In genomic region chr12:44601410-44602149, GRCm38 (mm10) we compare ENCODE assay signal across 8 mouse cellular contexts.
DNase-seq lines count a peak whose midpoint lies in the region; ATAC-seq and TF ChIP-seq lines count a peak whose summit lies in the region.

No protein-coding gene starts in this region.

- no peak overlapping the region for H3K4me3 ChIP-seq in liver, embryonic 12.5 days
- H3K4me3 ChIP-seq in cerebellum, adult 2 months (replicated peaks; ENCODE audit: insufficient read depth, low read depth, low read length) = no peak overlapping the region
- H3K4me3 ChIP-seq in hindbrain, embryonic 15.5 days = no peak overlapping the region
- H3K4me3 ChIP-seq in midbrain, postnatal 0 days (ENCODE audit: low read depth, low read length) = no peak overlapping the region
- H3K4me3 ChIP-seq in testis, adult 2 months (ENCODE audit: control insufficient read depth, low read depth, low read length) = no peak overlapping the region; the same call in 1 of the 2 replicates

- no peak for ATAC-seq in liver, embryonic 12.5 days
- ATAC-seq in hindbrain, embryonic 15.5 days (ENCODE audit: low FRiP score, low read depth) = peak; percentile 75; the same call in 1 of the 2 replicates
- peak; percentile 42; the same call in 1 of the 2 replicates for ATAC-seq in midbrain, postnatal 0 days (ENCODE audit: low FRiP score)

- DNase-seq in liver = peak; percentile 60
- peak; percentile 45 to 66 for DNase-seq in cerebellum, adult 2 months
- DNase-seq in forelimb bud, embryonic 11.5 days (ENCODE audit: low read depth, low spot score) = peak; percentile 72
- DNase-seq in left cerebral cortex, postnatal 25 days (ENCODE audit: low spot score in 2 of 2) = peak; percentile 56 to 60
- DNase-seq in midbrain, postnatal 0 days (ENCODE audit: low spot score) = peak; percentile 87

- intact Hi-C loops in left cerebral cortex, postnatal 25 days (cut with DNase I) = loop anchor here (2.0 to 5.0 kb wide), 2 partner anchors 571 to 783 kb away; no protein-coding TSS in a partner anchor

- no peak for TF ChIP-seq POLR2A in cerebellum, adult 2 months (IDR thresholded peaks at IDR 0.05; ENCODE audit: borderline replicate concordance, insufficient read depth, low read length)
- TF ChIP-seq POLR2A in testis, adult 2 months (IDR thresholded peaks at IDR 0.05; ENCODE audit: control insufficient read depth, low read depth, low read length) = no peak

- H3K9me3 ChIP-seq in liver, embryonic 12.5 days (replicated peaks) = no peaks in the 10 kb centered on the region
- H3K9me3 ChIP-seq in hindbrain, embryonic 15.5 days = no peaks in the 10 kb centered on the region
- H3K9me3 ChIP-seq in midbrain, postnatal 0 days (ENCODE audit: low read length) = no peaks in the 10 kb centered on the region

- H3K4me1 ChIP-seq in liver, embryonic 12.5 days = no peaks in the 10 kb centered on the region
- H3K4me1 ChIP-seq in cerebellum, adult 2 months (ENCODE audit: control insufficient read depth, insufficient read depth, low read length) = no peaks in the 10 kb centered on the region
- no peaks in the 10 kb centered on the region for H3K4me1 ChIP-seq in hindbrain, embryonic 15.5 days (replicated peaks)
- no peaks in the 10 kb centered on the region for H3K4me1 ChIP-seq in midbrain, postnatal 0 days (ENCODE audit: insufficient read depth, low read length)
- H3K4me1 ChIP-seq in testis, adult 2 months (ENCODE audit: control insufficient read depth, insufficient read depth, low read length) = no peaks in the 10 kb centered on the region; the same call in 1 of the 2 replicates

- H3K27ac ChIP-seq in liver, embryonic 12.5 days = no peak overlapping the region
- H3K27ac ChIP-seq in cerebellum, adult 2 months (ENCODE audit: insufficient read depth, low read length) = no peak overlapping the region
- no peak overlapping the region; the same call in 1 of the 2 replicates for H3K27ac ChIP-seq in hindbrain, embryonic 15.5 days (replicated peaks)
- H3K27ac ChIP-seq in midbrain, postnatal 0 days (ENCODE audit: low read depth, low read length) = no peak overlapping the region
- H3K27ac ChIP-seq in testis, adult 2 months (ENCODE audit: control insufficient read depth, insufficient read depth, low read depth, low read length) = no peak overlapping the region

- no peak overlapping the region for H3K9ac ChIP-seq in liver, embryonic 12.5 days
- H3K9ac ChIP-seq in hindbrain, embryonic 15.5 days = no peak overlapping the region
- no peak overlapping the region for H3K9ac ChIP-seq in midbrain, postnatal 0 days (replicated peaks; ENCODE audit: low read length, poor library complexity, severe bottlenecking)

- H3K27me3 ChIP-seq in liver, embryonic 12.5 days (replicated peaks) = no peaks in the 10 kb centered on the region
- no peaks in the 10 kb centered on the region for H3K27me3 ChIP-seq in cerebellum, adult 2 months (ENCODE audit: control insufficient read depth, insufficient read depth, low read length)
- H3K27me3 ChIP-seq in hindbrain, embryonic 15.5 days = no peaks in the 10 kb centered on the region
- H3K27me3 ChIP-seq in midbrain, postnatal 0 days (ENCODE audit: insufficient read depth, low read length) = no peaks in the 10 kb centered on the region
- no peaks in the 10 kb centered on the region for H3K27me3 ChIP-seq in testis, adult 2 months (ENCODE audit: control insufficient read depth, insufficient read depth, low read length)

- H3K4me2 ChIP-seq in liver, embryonic 12.5 days = no peak overlapping the region
- no peak overlapping the region for H3K4me2 ChIP-seq in hindbrain, embryonic 15.5 days
- no peak overlapping the region for H3K4me2 ChIP-seq in midbrain, postnatal 0 days (ENCODE audit: low read depth, low read length, poor library complexity, severe bottlenecking)

- TF ChIP-seq CTCF in cerebellum, adult 2 months (IDR thresholded peaks at IDR 0.05; ENCODE audit: borderline replicate concordance, insufficient read depth, low read depth, low read length) = peak; percentile 76
- TF ChIP-seq CTCF in midbrain, postnatal 0 days (IDR thresholded peaks at IDR 0.05) = peak; percentile 92
- TF ChIP-seq CTCF in testis, adult 2 months (IDR thresholded peaks at IDR 0.05; ENCODE audit: control insufficient read depth, insufficient read depth, insufficient replicate concordance, low read depth, low read length) = peak; percentile 80

- 29% methylated on average over 16 of the region's 16 CpGs for WGBS in liver, embryonic 12.5 days (ENCODE audit: insufficient replicate concordance)
- 25% methylated on average over 16 of the region's 16 CpGs for WGBS in cerebellum, adult 2 months
- WGBS in hindbrain, embryonic 15.5 days = 34% methylated on average over 16 of the region's 16 CpGs
- 37% methylated on average over 16 of the region's 16 CpGs for WGBS in midbrain, postnatal 0 days

- no peaks in the 10 kb centered on the region for H3K36me3 ChIP-seq in liver, embryonic 12.5 days
- 0 out of 2 replicates have a peak, but pooled peaks cover 9% of the 10 kb centered on the region for H3K36me3 ChIP-seq in hindbrain, embryonic 15.5 days
- H3K36me3 ChIP-seq in midbrain, postnatal 0 days (ENCODE audit: insufficient read depth, low read length) = 0 out of 2 replicates have a peak, but pooled peaks cover 7% of the 10 kb centered on the region
- H3K36me3 ChIP-seq in testis, adult 2 months (ENCODE audit: control insufficient read depth, insufficient read depth, low read length) = no peaks in the 10 kb centered on the region
